Mouse (Mus musculus) thymus, postnatal 36 days (tissue): ENCODE results near the gene Eef1a2.

ENCODE experiments used
- DNase-seq, 2 experiments: peaks; one replicate each; pipeline ENCODE4 v3.0.0; 2022; ENCODE audit warnings: mixed read lengths in 2 of 2

The Eef1a2 gene

GRCm38 (mm10) chr2:181130245-181130644 is 26.6 kb downstream of the Eef1a2 start:
- no peak for DNase-seq

- DNase-seq: no peak
Observed at GRCm38 (mm10) chr2:181128963-181129362, 27.9 kb downstream of the Eef1a2 start.

- no peak for DNase-seq
Observed at GRCm38 (mm10) chr2:181127786-181128185, 29.0 kb downstream of the Eef1a2 start.

- DNase-seq: no peak
Observed at GRCm38 (mm10) chr2:181125726-181126455, 30.9 kb downstream of the Eef1a2 start.

GRCm38 (mm10) chr2:181122642-181123041 is 34.2 kb downstream of the Eef1a2 start:
- DNase-seq: no peak

- DNase-seq: no peak
Observed at GRCm38 (mm10) chr2:181120922-181121449, 35.8 kb downstream of the Eef1a2 start.

GRCm38 (mm10) chr2:181119952-181120351 is 36.9 kb downstream of the Eef1a2 start:
- DNase-seq: no peak

GRCm38 (mm10) chr2:181116436-181116835 is 40.4 kb downstream of the Eef1a2 start:
- no peak for DNase-seq

- no peak for DNase-seq
Observed at GRCm38 (mm10) chr2:181115367-181115766, 41.4 kb downstream of the Eef1a2 start.

GRCm38 (mm10) chr2:181113762-181114361 is 43.0 kb downstream of the Eef1a2 start:
- DNase-seq: no peak

GRCm38 (mm10) chr2:181111665-181112064 is 45.1 kb downstream of the Eef1a2 start:
- no peak for DNase-seq

GRCm38 (mm10) chr2:181104111-181104510 is 52.7 kb downstream of the Eef1a2 start:
- DNase-seq: no peak

- DNase-seq: no peak
Observed at GRCm38 (mm10) chr2:181102161-181102560, 54.7 kb downstream of the Eef1a2 start.

- DNase-seq: no peak
Observed at GRCm38 (mm10) chr2:181101626-181102025, 55.2 kb downstream of the Eef1a2 start.

GRCm38 (mm10) chr2:181100087-181100486 is 56.7 kb downstream of the Eef1a2 start:
- DNase-seq: no peak
